Mouse (Mus musculus) liver, embryonic 14.5 days (tissue): ENCODE data around the gene Kif7. TPM values are rescaled to one million over a fixed set of nuclear protein-coding genes. Genes with fewer than 3 reads are reported as not detected.

Experiments used
- ATAC-seq: fragments of 200-750 bp; cut with Nextera tagmentation; 2 replicates; pipeline ENCODE4 v1.8.0; 2017; ENCODE audit warnings: moderate number of reproducible peaks, mild to moderate bottlenecking, moderate library complexity; ENCODE audit not compliant: insufficient read depth
- DNase-seq, 3 experiments: peaks; one replicate each; pipeline ENCODE4 v3.0.0-alpha.2; 2012 to 2013; ENCODE audit warnings: low read depth in 3 of 3, low spot score in 3 of 3
- H3K27ac ChIP-seq: fragments of 300-500 bp; sonication (generic); 2 replicates; pipeline ENCODE4 v1.5.1; 2014; ENCODE audit warnings: moderate library complexity, mild to moderate bottlenecking, control low read depth, inconsistent platforms
- H3K27me3 ChIP-seq: fragments of 300-500 bp; sonication (generic); 2 replicates; pipeline ENCODE4 v1.6.1; 2014; ENCODE audit warnings: mild to moderate bottlenecking, low read length, moderate library complexity; ENCODE audit not compliant: control insufficient read depth, insufficient read depth
- H3K36me3 ChIP-seq: fragments of 300-500 bp; sonication (generic); replicated peaks from 2 replicates; pipeline ENCODE4 v1.6.1; 2014; ENCODE audit warnings: low read depth; ENCODE audit not compliant: control insufficient read depth, insufficient read depth
- H3K4me1 ChIP-seq, 2 experiments: fragments of 200-500 bp in 1 of 2; fragments of 300-500 bp in 1 of 2; sonication (generic) in 1 of 2; replicated peaks; 2 replicates each; pipeline ENCODE4 v1.6.1; 2012 to 2014; ENCODE audit warnings: antibody characterized with exemption in 1 of 2, inconsistent platforms in 1 of 2, low read length in 1 of 2; ENCODE audit not compliant: control insufficient read depth in 2 of 2, insufficient read depth in 2 of 2
- H3K4me2 ChIP-seq: fragments of 300-500 bp; sonication (generic); 2 replicates; pipeline ENCODE4 v1.6.1; 2014; ENCODE audit warnings: low read depth, mild to moderate bottlenecking, control low read depth, moderate library complexity
- H3K4me3 ChIP-seq, 2 experiments: fragments of 200-500 bp in 1 of 2; fragments of 300-500 bp in 1 of 2; sonication (generic) in 1 of 2; 2 replicates each; pipeline ENCODE4 v1.5.1; 2012 to 2014; ENCODE audit warnings: low read depth in 2 of 2, low read length in 2 of 2, mild to moderate bottlenecking in 2 of 2, control low read depth in 1 of 2, inconsistent platforms in 1 of 2, moderate library complexity in 1 of 2; ENCODE audit not compliant: insufficient read depth in 1 of 2
- H3K9ac ChIP-seq: fragments of 300-500 bp; sonication (generic); replicated peaks from 2 replicates; pipeline ENCODE4 v1.6.1; 2014; ENCODE audit warnings: mild to moderate bottlenecking, control low read depth, moderate library complexity
- H3K9me3 ChIP-seq: fragments of 300-500 bp; sonication (generic); 2 replicates; pipeline ENCODE4 v1.6.1; 2016; ENCODE audit warnings: low read length, mixed read lengths; ENCODE audit not compliant: control insufficient read depth
- CTCF ChIP-seq: IDR thresholded peaks from 2 replicates; pipeline ENCODE4 v1.5.1; 2016; ENCODE audit warnings: antibody characterized with exemption, low read depth, control low read depth
- EP300 ChIP-seq: IDR thresholded peaks from 2 replicates; pipeline ENCODE4 v1.6.1; 2016; ENCODE audit warnings: antibody characterized with exemption, low read depth
- WGBS: fragments of 180-500 bp; shearing (Covaris S2); extraction: QIAGEN DNeasy Blood & Tissue Kit; methylation state at CpG from one replicate; pipeline ENCODE4 v1.1.7; 2014; ENCODE audit not compliant: insufficient replicate concordance; 5-methylcytosine and 5-hydroxymethylcytosine counted together
- polyA plus RNA-seq, 2 experiments: library from polyadenylated mRNA; depleted of rRNA in 1 of 2; stranded (reverse) in 1 of 2; unstranded in 1 of 2; fragments of >200 nt; fragmentation: Nextera tagmentation in 1 of 2; extraction: Ambion mirVana in 1 of 2; gene quantifications; 2 replicates each; pipeline versions ENCODE4 v1.2.1 to v1.2.3; 2012 to 2014

Gene Kif7
- polyA plus RNA-seq, 2 experiments, result 0.15 to 0.56 TPM

- Histone ChIP-seq H3K27ac (no peak overlapping the region), H3K4me1 (no peaks in the 10 kb centered on the region), H3K27me3 (no peaks in the 10 kb centered on the region), H3K4me3 (no peak overlapping the region), H3K9ac (no peak overlapping the region), H3K9me3 (no peaks in the 10 kb centered on the region), H3K36me3 (no peaks in the 10 kb centered on the region), H3K4me2 (no peak overlapping the region)
- TF ChIP-seq CTCF (no peak), EP300 (no peak)
- WGBS, result 70% methylated on average over 8 of the region's 8 CpGs
- ATAC-seq (no peak), DNase-seq (no peak)
These were observed 19.0 kb upstream of the Kif7 start for GRCm38 (mm10) chr7:79734563-79734962.

GRCm38 (mm10) chr7:79732622-79733021, 17.1 kb upstream of the Kif7 start, which contains the start of gene Plin1:
Plin1 (minus strand) TSS chr7:79732903.
- Histone ChIP-seq H3K9ac (no peak within 1 kb of the TSS), H3K36me3 (no peaks in the 10 kb centered on the region), H3K27ac (no peak within 1 kb of the TSS)

DNA sequence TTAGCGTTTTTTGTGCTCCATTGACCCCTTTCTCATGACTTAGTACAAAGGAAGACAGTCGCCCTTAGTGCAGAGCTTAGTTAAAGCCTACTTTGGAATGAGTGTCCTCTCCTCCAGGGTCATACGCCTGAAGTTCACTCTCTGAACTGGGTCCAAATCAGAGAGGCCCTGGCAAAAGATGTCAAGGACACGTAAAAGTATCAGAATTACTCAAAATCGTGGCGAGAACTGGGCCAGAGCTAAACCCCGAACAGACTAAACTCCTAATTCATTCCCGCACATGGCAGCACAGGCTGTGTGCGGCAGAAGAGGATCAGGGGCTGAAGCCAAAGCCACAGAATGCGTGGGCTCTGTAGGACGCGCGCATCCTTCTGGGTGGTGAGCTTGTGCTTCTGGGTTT, 15.9 kb upstream of the Kif7 start:
- TF ChIP-seq CTCF, result no peak
- no peak for TF ChIP-seq EP300
- Histone ChIP-seq H3K4me2 (no peak overlapping the region), H3K36me3 (no peaks in the 10 kb centered on the region), H3K27ac (no peak overlapping the region), H3K4me1 (no peaks in the 10 kb centered on the region), H3K9me3 (no peaks in the 10 kb centered on the region), H3K4me3 (no peak overlapping the region), H3K27me3 (no peaks in the 10 kb centered on the region), H3K9ac (no peak overlapping the region)
- 69% methylated on average over 13 of the region's 13 CpGs for WGBS
- no peak for ATAC-seq
- no peak for DNase-seq

More at GRCm38 (mm10) chr7:79732622-79733021, 17.1 kb upstream of the Kif7 start, which contains the start of gene Plin1:
- ATAC-seq (no peak), DNase-seq (no peak)
- Histone ChIP-seq H3K4me2 (no peak within 1 kb of the TSS), H3K4me1 (no peaks in the 10 kb centered on the region), H3K4me3 (no peak within 1 kb of the TSS), H3K27me3 (no peaks in the 10 kb centered on the region), H3K9me3 (no peaks in the 10 kb centered on the region)
- 40% methylated on average over 4 of the region's 4 CpGs for WGBS
- TF ChIP-seq CTCF (no peak), EP300 (no peak)

GRCm38 (mm10) chr7:79729743-79730370, 14.3 kb upstream of the Kif7 start:
- 51% methylated on average over 11 of the region's 11 CpGs for WGBS
- TF ChIP-seq EP300 (no peak), CTCF (peak; percentile 47)
- no peaks in the 10 kb centered on the region for H3K36me3 ChIP-seq
- H3K27ac ChIP-seq, result no peak overlapping the region
- ATAC-seq, result no peak
- H3K4me1 ChIP-seq, result no peaks in the 10 kb centered on the region
- H3K27me3 ChIP-seq, result no peaks in the 10 kb centered on the region
- no peak overlapping the region for H3K9ac ChIP-seq
- no peaks in the 10 kb centered on the region for H3K9me3 ChIP-seq
- DNase-seq, result no peak
- H3K4me3 ChIP-seq, result no peak overlapping the region
- H3K4me2 ChIP-seq, result no peak overlapping the region

GRCm38 (mm10) chr7:79729169-79729568, 13.6 kb upstream of the Kif7 start:
- WGBS, result 8% methylated on average over 8 of the region's 8 CpGs
- peak in 1 of 3 experiments; percentile 27 for DNase-seq
- H3K9me3 ChIP-seq, result no peaks in the 10 kb centered on the region

More at GRCm38 (mm10) chr7:79729169-79729568, 13.6 kb upstream of the Kif7 start:
- Histone ChIP-seq H3K9ac (no peak overlapping the region), H3K36me3 (no peaks in the 10 kb centered on the region), H3K4me3 (no peak overlapping the region), H3K27ac (no peak overlapping the region), H3K4me1 (no peaks in the 10 kb centered on the region), H3K27me3 (no peaks in the 10 kb centered on the region), H3K4me2 (no peak overlapping the region)
- TF ChIP-seq EP300 (no peak), CTCF (peak; percentile 89)
- no peak for ATAC-seq
